Mouse (Mus musculus): ENCODE results near the gene Usp48. TPM values are rescaled to one million over a fixed set of nuclear protein-coding genes. Genes with fewer than 3 reads are reported as not detected.
"Not testable (repeated sequence)": the region's sequence is repeated elsewhere in the genome, so short reads cannot be mapped to it uniquely, and the experiment has no call there.

The Usp48 gene
- polyA plus RNA-seq, 1 experiment from 2014 or later, result 87.1 TPM

- H3K4me2 ChIP-seq; H3K4me1 ChIP-seq; H3K9ac ChIP-seq; H3K4me3 ChIP-seq (replicated peaks); H3K36me3 ChIP-seq (replicated peaks); ATAC-seq (ENCODE audit: low FRiP score); H3K9me3 ChIP-seq; H3K27ac ChIP-seq: not testable (repeated sequence)
- H3K27me3 ChIP-seq, result peaks cover 14% of the 10 kb centered on the region; the same call in 1 of the 2 replicates
- WGBS, result 96% methylated on average over 2 of the region's 3 CpGs
These were observed 4.5 kb upstream of the Usp48 start for GRCm38 (mm10) chr4:137589095-137589494.

- no peaks in the 10 kb centered on the region for H3K4me1 ChIP-seq
- 82% methylated on average over 3 of the region's 3 CpGs for WGBS
These were observed 4.0 kb upstream of the Usp48 start for GRCm38 (mm10) chr4:137589586-137589985.

DNA sequence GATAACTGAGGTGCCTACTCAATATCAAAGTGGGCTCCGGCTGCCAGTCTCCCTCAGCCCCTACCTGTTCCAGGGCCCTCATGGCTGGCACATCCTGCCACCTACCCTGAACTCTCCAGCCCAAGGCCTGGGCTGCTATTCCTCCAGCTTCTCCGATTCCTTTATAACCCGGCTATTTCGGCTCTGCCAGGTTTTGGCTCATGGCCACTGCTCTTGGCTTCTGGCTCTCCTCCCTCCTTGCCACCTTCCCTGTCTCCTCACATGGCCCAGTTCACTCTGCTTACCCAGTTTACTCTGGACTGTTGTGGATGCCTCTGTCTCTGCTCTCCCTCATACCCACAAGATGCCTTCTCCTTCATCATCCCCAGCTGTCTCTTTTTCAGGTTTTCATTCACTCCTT lies 2.6 kb upstream of the Usp48 start:
- WGBS, result 90% methylated on average over 4 of the region's 4 CpGs
- H3K36me3 ChIP-seq (replicated peaks), result no peaks in the 10 kb centered on the region
- no peak overlapping the region for H3K4me3 ChIP-seq (replicated peaks)
- H3K27ac ChIP-seq, result no peak overlapping the region
- H3K9ac ChIP-seq, result no peak overlapping the region
- no peak overlapping the region for H3K4me2 ChIP-seq
- peaks cover 13% of the 10 kb centered on the region for H3K4me1 ChIP-seq
- no peaks in the 10 kb centered on the region for H3K9me3 ChIP-seq
- no peak for ATAC-seq (ENCODE audit: low FRiP score)
- peaks cover 14% of the 10 kb centered on the region; the same call in 1 of the 2 replicates for H3K27me3 ChIP-seq

More at GRCm38 (mm10) chr4:137589586-137589985, 4.0 kb upstream of the Usp48 start:
- Histone ChIP-seq H3K9me3 (no peaks in the 10 kb centered on the region), H3K9ac (no peak overlapping the region), H3K4me3 (replicated peaks) (no peak overlapping the region), H3K27ac (no peak overlapping the region), H3K36me3 (replicated peaks) (no peaks in the 10 kb centered on the region), H3K4me2 (no peak overlapping the region), H3K27me3 (peaks cover 14% of the 10 kb centered on the region; the same call in 1 of the 2 replicates)
- ATAC-seq (ENCODE audit: low FRiP score), result no peak

- peaks cover 37% of the 10 kb centered on the region for H3K4me1 ChIP-seq
- H3K27me3 ChIP-seq, result no peaks in the 10 kb centered on the region; the same call in 1 of the 2 replicates
- H3K9ac ChIP-seq, result peak overlapping the region; percentile 92
- H3K27ac ChIP-seq, result peak overlapping the region; percentile 99
- 5% methylated on average over 40 of the region's 40 CpGs for WGBS
- peak overlapping the region; percentile 80 for H3K4me3 ChIP-seq (replicated peaks)
- peak; percentile 16; the same call in 1 of the 2 replicates for ATAC-seq (ENCODE audit: low FRiP score)
- H3K9me3 ChIP-seq, result no peaks in the 10 kb centered on the region
- peak overlapping the region; percentile 82 for H3K4me2 ChIP-seq
- no peaks in the 10 kb centered on the region for H3K36me3 ChIP-seq (replicated peaks)
These were observed 1.1 kb downstream of the Usp48 start for GRCm38 (mm10) chr4:137594496-137595270.

- Histone ChIP-seq H3K9ac (no peak overlapping the region), H3K9me3 (no peaks in the 10 kb centered on the region), H3K27ac (no peak overlapping the region), H3K4me3 (replicated peaks) (no peak overlapping the region), H3K36me3 (replicated peaks) (no peaks in the 10 kb centered on the region), H3K4me2 (no peak overlapping the region), H3K4me1 (peaks cover 43% of the 10 kb centered on the region), H3K27me3 (no peaks in the 10 kb centered on the region)
- WGBS, result 93% methylated on average over 4 of the region's 4 CpGs
- ATAC-seq (ENCODE audit: low FRiP score), result no peak
These were observed 3.6 kb downstream of the Usp48 start for GRCm38 (mm10) chr4:137597098-137597630.

DNA sequence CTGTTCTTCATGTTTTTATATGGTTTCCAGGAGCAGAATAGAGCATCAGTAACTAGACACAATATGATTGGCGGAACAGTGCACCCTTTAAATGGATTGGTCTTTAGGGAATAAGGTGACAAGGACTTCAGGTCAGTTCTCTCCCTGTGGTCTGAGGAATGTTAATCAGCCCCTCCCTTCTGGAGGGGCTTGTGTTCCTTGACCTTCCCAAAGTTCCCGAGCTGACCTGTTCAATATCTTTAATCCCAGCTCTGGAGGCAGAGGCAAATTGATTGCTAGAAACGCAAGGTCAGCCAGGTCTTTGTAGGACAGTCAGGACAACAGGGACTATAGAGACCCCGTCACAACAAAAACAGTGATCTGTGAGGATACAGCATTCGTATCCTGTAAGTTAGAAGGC lies 5.0 kb downstream of the Usp48 start:
- H3K4me1 ChIP-seq, result peaks cover 48% of the 10 kb centered on the region
- H3K9me3 ChIP-seq, result no peaks in the 10 kb centered on the region
- H3K4me3 ChIP-seq (replicated peaks), result no peak overlapping the region
- H3K27ac ChIP-seq, result no peak overlapping the region
- no peak overlapping the region for H3K9ac ChIP-seq
- no peaks in the 10 kb centered on the region for H3K36me3 ChIP-seq (replicated peaks)
- WGBS, result 66% methylated on average over 5 of the region's 5 CpGs
- ATAC-seq (ENCODE audit: low FRiP score), result no peak
- no peak overlapping the region for H3K4me2 ChIP-seq
- no peaks in the 10 kb centered on the region for H3K27me3 ChIP-seq

- peaks cover 18% of the 10 kb centered on the region for H3K4me1 ChIP-seq
- no peak for ATAC-seq (ENCODE audit: low FRiP score)
- H3K4me3 ChIP-seq (replicated peaks), result no peak overlapping the region
- H3K27ac ChIP-seq, result no peak overlapping the region
- no peaks in the 10 kb centered on the region for H3K9me3 ChIP-seq
- H3K4me2 ChIP-seq, result no peak overlapping the region
- no peaks in the 10 kb centered on the region for H3K27me3 ChIP-seq
- peaks cover 37% of the 10 kb centered on the region for H3K36me3 ChIP-seq (replicated peaks)
- 85% methylated on average over 11 of the region's 11 CpGs for WGBS
- no peak overlapping the region for H3K9ac ChIP-seq
These were observed 10.1 kb downstream of the Usp48 start for GRCm38 (mm10) chr4:137603449-137604171.

- no peaks in the 10 kb centered on the region for H3K9me3 ChIP-seq
- ATAC-seq (ENCODE audit: low FRiP score), result no peak
- no peak overlapping the region for H3K4me2 ChIP-seq
- H3K27me3 ChIP-seq, result no peaks in the 10 kb centered on the region
- 95% methylated on average over 2 of the region's 2 CpGs for WGBS
- H3K4me1 ChIP-seq, result peaks cover 6% of the 10 kb centered on the region; the same call in 1 of the 2 replicates
- peaks cover 71% of the 10 kb centered on the region for H3K36me3 ChIP-seq (replicated peaks)
- H3K4me3 ChIP-seq (replicated peaks), result no peak overlapping the region
- H3K27ac ChIP-seq, result no peak overlapping the region
- no peak overlapping the region for H3K9ac ChIP-seq
These were observed 13.5 kb downstream of the Usp48 start for GRCm38 (mm10) chr4:137607023-137607422.

GRCm38 (mm10) chr4:137609281-137609680 lies 15.7 kb downstream of the Usp48 start:
- 93% methylated on average over 7 of the region's 7 CpGs for whole genome bisulfite sequencing
- H3K27me3 ChIP-seq, result no peaks in the 10 kb centered on the region
- H3K27ac ChIP-seq, result no peak overlapping the region
- no peaks in the 10 kb centered on the region for H3K4me1 ChIP-seq
- H3K4me3 ChIP-seq (replicated peaks), result no peak overlapping the region
- H3K9me3 ChIP-seq, result no peaks in the 10 kb centered on the region
- no peak for ATAC-seq (ENCODE audit: low FRiP score)
- H3K4me2 ChIP-seq, result no peak overlapping the region
- peaks cover 93% of the 10 kb centered on the region for H3K36me3 ChIP-seq (replicated peaks)
- no peak overlapping the region for H3K9ac ChIP-seq

DNA sequence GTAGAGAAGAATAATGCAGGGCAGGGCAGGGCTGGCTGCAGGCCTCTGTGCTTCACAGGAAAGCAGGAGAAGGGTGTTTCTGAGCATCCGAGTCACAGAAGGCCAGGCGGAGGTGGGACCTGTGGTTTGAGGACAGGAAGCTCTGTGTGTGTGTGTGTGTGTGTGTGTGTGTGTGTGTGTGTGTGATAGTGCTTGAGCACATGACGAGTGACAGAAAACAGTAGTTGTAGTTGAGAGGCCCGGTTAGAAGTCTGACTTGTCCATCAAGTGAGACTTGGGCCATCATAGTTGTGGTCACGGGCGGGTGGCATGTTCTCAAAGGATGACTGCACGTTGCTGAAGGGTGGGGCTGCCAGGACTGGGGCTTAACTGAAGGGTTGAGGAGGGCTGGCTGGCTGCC lies 16.1 kb downstream of the Usp48 start:
- Histone ChIP-seq H3K9ac (no peak overlapping the region), H3K36me3 (replicated peaks) (peaks cover 95% of the 10 kb centered on the region), H3K27me3 (no peaks in the 10 kb centered on the region), H3K9me3 (no peaks in the 10 kb centered on the region), H3K4me3 (replicated peaks) (no peak overlapping the region), H3K4me2 (no peak overlapping the region), H3K27ac (no peak overlapping the region), H3K4me1 (no peaks in the 10 kb centered on the region)
- WGBS, result 91% methylated on average over 7 of the region's 7 CpGs
- ATAC-seq (ENCODE audit: low FRiP score), result no peak

DNA sequence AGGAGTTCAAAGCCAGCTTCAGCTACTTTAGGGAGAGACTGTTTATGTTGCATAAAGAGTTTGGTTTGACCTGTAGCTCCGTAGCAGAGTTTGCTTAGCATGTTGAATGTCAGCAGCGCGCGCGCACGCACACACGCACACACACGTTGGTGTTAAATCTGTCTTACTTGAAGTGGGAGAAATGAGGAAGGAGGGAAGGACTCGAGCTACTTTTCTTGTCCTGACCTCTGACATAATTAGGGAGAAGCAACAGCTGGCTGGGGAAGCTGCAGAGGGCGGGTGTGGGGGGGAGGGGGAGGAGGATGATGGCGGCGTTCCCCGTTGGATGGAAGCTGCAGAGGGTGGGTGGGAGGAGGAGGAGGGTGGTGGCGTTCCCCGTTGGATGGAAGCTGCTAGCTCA lies 16.7 kb downstream of the Usp48 start:
- peaks cover 94% of the 10 kb centered on the region for H3K36me3 ChIP-seq (replicated peaks)
- H3K4me2 ChIP-seq, result no peak overlapping the region
- no peak for ATAC-seq (ENCODE audit: low FRiP score)
- no peaks in the 10 kb centered on the region for H3K27me3 ChIP-seq
- no peak overlapping the region for H3K27ac ChIP-seq
- H3K4me1 ChIP-seq, result no peaks in the 10 kb centered on the region
- no peaks in the 10 kb centered on the region for H3K9me3 ChIP-seq
- H3K9ac ChIP-seq, result no peak overlapping the region
- WGBS, result 83% methylated on average over 15 of the region's 15 CpGs
- H3K4me3 ChIP-seq (replicated peaks), result no peak overlapping the region

- Histone ChIP-seq H3K27ac (no peak overlapping the region), H3K36me3 (replicated peaks) (peaks cover 82% of the 10 kb centered on the region), H3K4me1 (no peaks in the 10 kb centered on the region), H3K9me3 (no peaks in the 10 kb centered on the region), H3K4me3 (replicated peaks) (no peak overlapping the region), H3K27me3 (no peaks in the 10 kb centered on the region), H3K4me2 (no peak overlapping the region), H3K9ac (no peak overlapping the region)
- no peak for ATAC-seq (ENCODE audit: low FRiP score)
- 95% methylated on average over 8 of the region's 8 CpGs for WGBS
These were observed 29.3 kb downstream of the Usp48 start for GRCm38 (mm10) chr4:137622847-137623246.

Data from forebrain, embryonic 12.5 days (tissue).